Mouse (Mus musculus) CH12.LX (cell line): Measurements from ENCODE around the gene Mex3d. TPM values are rescaled to one million over a fixed set of nuclear protein-coding genes. Genes with fewer than 3 reads are reported as not detected.

ENCODE experiments used
- DNase-seq: peaks from one replicate; pipeline ENCODE4 v3.0.0-alpha.2; 2013; ENCODE audit errors: extremely low read depth
- H3K27ac ChIP-seq: 2 replicates; pipeline ENCODE4 v1.5.1; 2012; ENCODE audit warnings: low read depth, mild to moderate bottlenecking, control low read depth, moderate library complexity; ENCODE audit not compliant: insufficient read depth
- H3K27me3 ChIP-seq: replicated peaks from 2 replicates; pipeline ENCODE3; 2012; ENCODE audit warnings: inconsistent platforms
- H3K36me3 ChIP-seq, 2 experiments: replicated peaks in 1 of 2; 2 replicates each; pipeline versions ENCODE3 to v1.6.1; 2012; ENCODE audit warnings: inconsistent platforms in 1 of 2, low read length in 1 of 2, mild to moderate bottlenecking in 1 of 2, mixed read lengths in 1 of 2, moderate library complexity in 1 of 2; ENCODE audit not compliant: control insufficient read depth in 1 of 2, insufficient read depth in 1 of 2
- H3K4me1 ChIP-seq, 2 experiments: 2 replicates each; pipeline ENCODE4 v1.6.1; 2012; ENCODE audit warnings: inconsistent platforms in 1 of 2, moderate library complexity in 1 of 2; ENCODE audit not compliant: insufficient read depth in 2 of 2, control insufficient read depth in 1 of 2
- H3K4me2 ChIP-seq: 2 replicates; pipeline ENCODE4 v1.6.1; 2012; ENCODE audit warnings: low read depth, mild to moderate bottlenecking, control low read depth; ENCODE audit not compliant: poor library complexity, insufficient read depth, severe bottlenecking
- H3K4me3 ChIP-seq, 3 experiments: fragments of 150-350 bp in 1 of 3; sonication (generic) in 1 of 3; replicated peaks in 1 of 3; 2 replicates each; pipeline versions ENCODE3 to v1.5.1; 2011 to 2012; ENCODE audit warnings: low read depth in 2 of 3, low read length in 2 of 3, mild to moderate bottlenecking in 2 of 3, moderate library complexity in 2 of 3, control low read depth in 1 of 3, improper control_type of control experiment in 1 of 3, inconsistent platforms in 1 of 3, mixed read lengths in 1 of 3; ENCODE audit not compliant: poor library complexity in 1 of 3
- H3K79me2 ChIP-seq: replicated peaks from 2 replicates; pipeline ENCODE4 v1.6.1; 2012; ENCODE audit warnings: mild to moderate bottlenecking, moderate library complexity; ENCODE audit not compliant: control insufficient read depth, poor library complexity, insufficient read depth, severe bottlenecking; ENCODE audit errors: extremely low read depth
- H3K9ac ChIP-seq: 2 replicates; pipeline ENCODE4 v1.6.1; 2012; ENCODE audit warnings: low read depth, mild to moderate bottlenecking, control low read depth, moderate library complexity; ENCODE audit not compliant: insufficient read depth
- H3K9me3 ChIP-seq: replicated peaks from 2 replicates; pipeline ENCODE3; 2012; ENCODE audit warnings: low read length, inconsistent platforms, mixed read lengths
- BHLHE40 ChIP-seq: IDR thresholded peaks from 2 replicates; pipeline ENCODE4 v1.6.1; 2011; ENCODE audit warnings: mild to moderate bottlenecking, low read depth, low read length, improper control_type of control experiment
- CHD2 ChIP-seq: IDR thresholded peaks from 2 replicates; pipeline ENCODE4 v1.6.1; 2011; ENCODE audit warnings: low read length, improper control_type of control experiment
- CTCF ChIP-seq, 2 experiments: IDR thresholded peaks in 1 of 2; conservative IDR thresholded peaks in 1 of 2; 2 replicates each; pipeline ENCODE4 v1.5.1; 2011 to 2012; ENCODE audit warnings: low read depth in 2 of 2, low read length in 2 of 2, improper control_type of control experiment in 1 of 2, inconsistent platforms in 1 of 2, mild to moderate bottlenecking in 1 of 2, moderate library complexity in 1 of 2
- ELF1 ChIP-seq: IDR thresholded peaks from 2 replicates; pipeline ENCODE4 v1.6.1; 2014; ENCODE audit warnings: low read depth, mild to moderate bottlenecking, inconsistent platforms, low read length, improper control_type of control experiment
- JUN ChIP-seq: IDR thresholded peaks from 2 replicates; pipeline ENCODE4 v1.6.1; 2011; ENCODE audit warnings: low read depth, mild to moderate bottlenecking, low read length, improper control_type of control experiment, moderate library complexity; ENCODE audit not compliant: insufficient read depth
- MAFK ChIP-seq: IDR thresholded peaks from 2 replicates; pipeline ENCODE4 v1.6.1; 2011; ENCODE audit warnings: low read length, improper control_type of control experiment; ENCODE audit not compliant: insufficient replicate concordance
- MAZ ChIP-seq: IDR thresholded peaks from 2 replicates; pipeline ENCODE4 v1.6.1; 2012; ENCODE audit warnings: low read depth, mild to moderate bottlenecking, inconsistent platforms, low read length, improper control_type of control experiment, moderate library complexity
- MXI1 ChIP-seq: IDR thresholded peaks from 2 replicates; pipeline ENCODE4 v1.6.1; 2011; ENCODE audit warnings: mild to moderate bottlenecking, low read depth, low read length, improper control_type of control experiment
- PAX5 ChIP-seq: IDR thresholded peaks from 2 replicates; pipeline ENCODE4 v1.6.1; 2012; ENCODE audit warnings: low read length, inconsistent platforms, mixed read lengths
- POLR2A ChIP-seq: IDR thresholded peaks from 2 replicates; pipeline ENCODE4 v1.6.1; 2011; ENCODE audit warnings: low read depth, mild to moderate bottlenecking, improper control_type of control experiment, low read length
- RAD21 ChIP-seq: IDR thresholded peaks from 2 replicates; pipeline ENCODE4 v1.6.1; 2011; ENCODE audit warnings: low read depth, mild to moderate bottlenecking, low read length, improper control_type of control experiment, moderate library complexity
- SIN3A ChIP-seq: IDR thresholded peaks from 2 replicates; pipeline ENCODE4 v1.6.1; 2012; ENCODE audit warnings: low read length, improper control_type of control experiment, inconsistent platforms
- SMC3 ChIP-seq: IDR thresholded peaks from 2 replicates; pipeline ENCODE4 v1.6.1; 2011; ENCODE audit warnings: low read depth, low read length, improper control_type of control experiment
- TCF12 ChIP-seq: IDR thresholded peaks from 2 replicates; pipeline ENCODE4 v1.6.1; 2014; ENCODE audit warnings: low read depth, mild to moderate bottlenecking, inconsistent platforms, low read length, improper control_type of control experiment
- USF1 ChIP-seq: IDR thresholded peaks from 2 replicates; pipeline ENCODE4 v1.6.1; 2014; ENCODE audit warnings: low read depth, mild to moderate bottlenecking, inconsistent platforms, low read length, improper control_type of control experiment
- USF2 ChIP-seq: conservative IDR thresholded peaks from 2 replicates; pipeline ENCODE4 v1.6.1; 2011; ENCODE audit warnings: low read depth, low read length, improper control_type of control experiment
- ZC3H11A ChIP-seq: IDR thresholded peaks from 2 replicates; pipeline ENCODE4 v1.6.1; 2012; ENCODE audit warnings: low read depth, mild to moderate bottlenecking, inconsistent platforms, low read length, improper control_type of control experiment
- ZKSCAN1 ChIP-seq: IDR thresholded peaks from 2 replicates; pipeline ENCODE4 v1.6.1; 2012; ENCODE audit warnings: low read depth, inconsistent platforms, low read length, improper control_type of control experiment, borderline replicate concordance
- ZMIZ1 ChIP-seq: IDR thresholded peaks from 2 replicates; pipeline ENCODE4 v1.6.1; 2012; ENCODE audit warnings: low read depth, mild to moderate bottlenecking, inconsistent platforms, low read length, improper control_type of control experiment
- dilution Hi-C: fragments of 300-500 bp; cut with MboI; formaldehyde crosslinking; loops from 2 replicates; pipeline ENCODE4 v1.14.3; 2020; ENCODE audit warnings: low sequenced_read_pairs; ENCODE audit not compliant: extremely low pct_unique_long_range_greater_than_20kb, extremely low pct_ligation_motif_present
- in situ Hi-C: fragments of 300-500 bp; cut with MboI; formaldehyde crosslinking; loops from 3 replicates; pipeline ENCODE4 v1.14.3; 2019; ENCODE audit warnings: low sequenced_read_pairs, low pct_ligation_motif_present, low pct_unique_long_range_greater_than_20kb, mixed read lengths
- polyA plus RNA-seq: library from polyadenylated mRNA; unstranded; fragments of >175 nt; gene quantifications from 2 replicates; pipeline ENCODE4 v1.2.1, GENCODE M21; 2012; ENCODE audit warnings: low read depth; ENCODE audit not compliant: insufficient read length
- total RNA-seq, 2 experiments: library from RNA; depleted of rRNA; stranded (reverse); fragments of 300-350 nt in 1 of 2; fragments of >200 nt in 1 of 2; gene quantifications; 2 replicates each; pipeline ENCODE4 v1.2.3; 2012 to 2014

Gene Mex3d
- total and polyA plus RNA-seq, 3 experiments = 5.9 to 8.5 (median 6.6) TPM

DNA sequence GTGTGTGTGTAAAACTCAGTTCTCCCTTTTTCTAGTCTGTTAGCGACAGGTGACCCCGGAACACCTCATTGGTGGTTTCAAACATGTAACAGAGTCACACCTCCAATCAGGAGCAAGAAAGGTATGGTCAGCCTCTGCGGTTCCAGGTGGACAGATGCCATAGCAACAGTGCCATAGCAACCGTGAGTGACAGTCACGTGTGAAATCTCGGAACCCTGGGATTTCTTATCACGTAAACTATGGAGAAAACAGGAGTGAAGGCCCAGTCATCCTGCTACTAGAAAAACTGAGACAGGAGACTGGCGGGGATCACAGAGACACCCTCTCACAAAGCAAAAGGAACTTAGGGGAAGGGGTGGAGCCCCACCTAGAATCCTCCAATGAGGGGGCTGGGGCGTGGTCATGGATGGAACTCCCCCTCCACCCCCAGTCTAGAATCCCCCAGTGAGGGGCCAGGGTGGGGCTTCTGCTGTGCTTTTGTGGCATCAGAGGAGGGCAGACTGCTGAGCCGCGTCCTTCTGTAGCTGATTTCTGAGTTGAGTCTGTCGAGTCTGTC lies 16.0 kb downstream of the Mex3d start:
- dilution Hi-C loops (no loop called here), in situ Hi-C loops (loop anchor here (5.0 kb wide), 1 partner anchor 136 kb away; no protein-coding TSS in a partner anchor)
- Histone ChIP-seq H3K4me1 (peaks cover 6 to 15% of the 10 kb centered on the region in 2 experiments), H3K9me3 (peaks cover 9% of the 10 kb centered on the region), H3K27me3 (peaks cover 27% of the 10 kb centered on the region), H3K27ac (no peak overlapping the region), H3K4me2 (peak overlapping the region; percentile 27; the same call in 1 of the 2 replicates), H3K79me2 (no peaks in the 10 kb centered on the region), H3K36me3 (no peaks in the 10 kb centered on the region), H3K9ac (no peak overlapping the region), H3K4me3 (peak overlapping the region; percentile 8 to 50 (median 47))
- TF ChIP-seq ZKSCAN1 = no peak
- peak; percentile 57 for TF ChIP-seq POLR2A
- no peak for TF ChIP-seq ELF1
- peak; percentile 44 for TF ChIP-seq USF1
- peak; percentile 97 for TF ChIP-seq MXI1
- no peak for TF ChIP-seq ZMIZ1
- TF ChIP-seq MAZ = peak; percentile 81; the same call in 1 of the 2 replicates
- peak; percentile 98 for TF ChIP-seq CHD2
- 0 out of 2 replicates have a peak, but pooled peaks have one; percentile 24 for TF ChIP-seq TCF12
- TF ChIP-seq PAX5 = no peak
- TF ChIP-seq JUN = no peak
- no peak for TF ChIP-seq CTCF (conservative IDR thresholded peaks at IDR 0.05 in 1 of 2, IDR thresholded peaks at IDR 0.05 in 1 of 2; ENCODE audit: low read depth in 2 of 2, low read length in 2 of 2)
- peak; percentile 49 for TF ChIP-seq USF2
- TF ChIP-seq SIN3A = peak; percentile 30; the same call in 1 of the 2 replicates
- TF ChIP-seq MAFK = no peak
- TF ChIP-seq ZC3H11A = no peak
- TF ChIP-seq BHLHE40 = peak; percentile 93
- DNase-seq = peak; percentile 92

- DNase-seq = no peak
- in situ Hi-C loops = loop anchor here (5.0 kb wide), 1 partner anchor 137 kb away; no protein-coding TSS in a partner anchor
- H3K27me3 ChIP-seq = peaks cover 39% of the 10 kb centered on the region
Measured at GRCm38 (mm10) chr10:80369995-80370747, 17.3 kb downstream of the Mex3d start.

More at GRCm38 (mm10) chr10:80369995-80370747, 17.3 kb downstream of the Mex3d start:
- no peak overlapping the region for H3K4me2 ChIP-seq
- no peaks in the 10 kb centered on the region for H3K79me2 ChIP-seq
- H3K4me3 ChIP-seq = no peak overlapping the region
- no peak overlapping the region for H3K9ac ChIP-seq
- no peaks in the 10 kb centered on the region for H3K36me3 ChIP-seq
- no peak overlapping the region for H3K27ac ChIP-seq
- dilution Hi-C loops = no loop called here
- H3K9me3 ChIP-seq = peaks cover 9% of the 10 kb centered on the region
- TF ChIP-seq POLR2A = no peak
- peak; percentile 33 for TF ChIP-seq RAD21
- no peak for TF ChIP-seq JUN
- peak; percentile 39 for TF ChIP-seq SMC3
- TF ChIP-seq PAX5 = no peak
- peak; percentile 41 to 56; a peak in 3 of 4 replicates for TF ChIP-seq CTCF (conservative IDR thresholded peaks at IDR 0.05 in 1 of 2, IDR thresholded peaks at IDR 0.05 in 1 of 2; ENCODE audit: low read depth in 2 of 2, low read length in 2 of 2)
- H3K4me1 ChIP-seq = peaks cover 6 to 15% of the 10 kb centered on the region in 2 experiments
